Mouse (Mus musculus) left cerebral cortex, adult 9 months (tissue): ENCODE data around the gene Nxn.

Source experiments
- DNase-seq, 2 experiments: peaks; one replicate each; pipeline ENCODE4 v3.0.0; 2022; ENCODE audit warnings: low spot score in 2 of 2

Nxn gene

DNA sequence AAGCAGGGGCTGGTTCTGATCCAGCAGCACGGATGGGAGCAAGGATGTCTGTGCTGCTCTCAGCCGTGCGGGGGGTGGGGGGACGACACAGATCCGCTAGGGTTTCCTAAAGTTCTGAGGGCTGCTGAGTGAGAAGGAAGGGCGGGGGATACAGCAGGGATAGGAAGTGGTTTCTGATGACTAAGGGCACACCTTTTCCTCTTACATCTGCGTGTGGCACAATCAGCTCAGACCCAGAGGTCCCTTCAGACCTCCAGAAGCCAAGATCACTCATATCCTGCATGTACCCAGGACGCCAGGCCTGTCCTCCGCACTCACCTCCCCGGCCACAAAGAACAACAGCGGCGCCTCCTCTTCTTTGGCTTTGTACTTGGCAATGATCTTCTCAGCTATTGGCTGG is 137.7 kb downstream of the Nxn start:
- no peak for DNase-seq

DNA sequence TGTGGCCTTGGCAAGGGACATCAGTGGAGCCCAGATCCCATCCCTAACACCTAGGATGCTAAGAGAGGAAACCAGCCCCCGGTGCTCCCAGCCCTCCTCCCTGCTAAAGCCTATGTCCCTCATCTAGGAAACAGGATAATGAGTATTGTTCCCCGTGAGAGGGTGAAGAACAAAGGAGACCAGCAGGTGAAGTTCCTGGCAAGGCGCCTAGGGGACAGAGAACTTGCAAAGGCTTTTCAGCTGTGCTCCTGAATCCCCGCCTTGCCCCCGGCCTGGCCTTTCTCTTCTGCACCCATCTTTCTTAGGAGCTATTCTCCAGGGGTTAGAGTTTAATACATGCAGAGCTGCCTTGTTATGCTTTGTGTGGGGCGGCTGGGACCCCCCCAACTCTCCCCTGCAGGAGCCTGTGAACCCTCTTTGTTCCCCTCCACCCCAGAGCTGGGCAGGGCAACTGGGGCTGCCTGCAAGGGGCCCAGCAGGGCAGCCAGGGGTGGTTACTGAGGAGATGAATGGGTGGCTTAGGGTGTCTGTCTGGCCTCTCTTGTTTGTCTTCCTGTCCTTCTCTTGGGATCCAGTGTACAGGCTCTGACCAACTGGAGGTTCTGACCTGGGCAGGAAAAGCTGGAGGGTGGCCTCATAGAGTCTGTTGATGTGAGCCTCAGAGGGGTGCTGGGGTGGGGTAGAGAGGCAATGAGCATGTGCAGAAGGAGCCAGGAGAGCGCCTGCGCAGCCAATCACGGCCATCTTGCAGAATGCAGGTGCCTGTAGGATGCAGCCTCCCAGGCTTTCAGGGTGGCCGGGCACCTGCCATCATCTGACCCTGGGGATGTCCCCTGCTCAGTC is 138.5 kb downstream of the Nxn start:
- DNase-seq: no peak

DNA sequence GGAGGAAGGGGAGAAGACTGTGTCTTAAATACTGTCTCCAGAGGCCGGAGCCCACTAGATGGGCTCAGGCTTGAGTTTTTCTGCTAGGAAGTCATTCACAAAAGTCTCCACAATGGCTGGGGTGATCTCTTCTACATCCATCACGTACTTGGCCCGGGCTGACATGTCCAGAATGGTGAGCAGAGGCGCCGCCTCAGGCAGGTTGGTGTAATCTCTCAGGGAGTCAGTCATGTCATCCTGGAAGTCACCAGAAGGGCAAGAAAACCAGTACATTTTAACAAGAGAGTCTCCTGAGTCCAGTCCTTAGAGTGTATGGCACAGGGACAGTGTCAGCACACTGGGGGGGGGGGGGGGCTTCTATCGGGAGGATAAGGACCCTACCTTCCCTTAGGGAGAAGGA is 140.4 kb downstream of the Nxn start:
- no peak for DNase-seq

DNA sequence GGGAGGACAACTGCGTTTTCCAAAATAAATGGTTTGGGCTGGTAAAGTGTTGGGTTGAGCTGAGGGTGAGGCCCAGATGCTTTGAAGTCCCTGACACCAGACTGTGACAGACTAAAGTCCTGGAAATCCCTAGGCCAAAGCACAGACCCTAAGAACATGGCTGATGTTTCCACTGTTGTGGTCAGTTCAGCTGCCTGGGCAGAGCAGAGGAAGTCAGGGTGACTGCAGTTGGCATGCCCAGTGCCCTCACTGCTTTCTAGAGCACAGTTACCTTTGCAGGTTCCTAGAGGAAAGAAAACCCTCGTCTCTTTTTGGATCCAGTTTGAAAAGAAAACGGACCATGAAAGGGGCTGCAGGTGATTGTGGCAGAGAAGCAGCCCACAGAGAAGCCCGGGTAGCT is 141.6 kb downstream of the Nxn start:
- no peak for DNase-seq

DNA sequence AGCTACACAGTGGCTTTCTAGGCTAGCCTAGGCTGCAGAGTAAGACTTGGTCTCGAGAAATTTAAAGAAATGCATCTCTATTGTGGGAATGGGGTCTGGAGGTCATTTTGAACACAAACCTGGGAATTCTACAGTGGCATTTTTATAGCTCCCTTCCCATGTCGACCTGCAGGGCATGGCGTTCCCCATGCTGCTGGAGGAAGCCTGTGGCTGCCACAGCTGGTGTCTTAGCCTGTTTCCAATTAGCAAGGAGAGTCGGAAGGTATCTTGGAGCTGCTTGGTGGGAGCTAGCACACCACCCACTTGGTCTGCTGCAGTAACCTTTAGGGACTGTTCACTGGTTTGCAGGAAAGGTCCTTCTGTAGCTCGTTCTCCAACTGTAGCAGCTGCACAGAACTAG is 142.8 kb downstream of the Nxn start:
- no peak for DNase-seq

DNA sequence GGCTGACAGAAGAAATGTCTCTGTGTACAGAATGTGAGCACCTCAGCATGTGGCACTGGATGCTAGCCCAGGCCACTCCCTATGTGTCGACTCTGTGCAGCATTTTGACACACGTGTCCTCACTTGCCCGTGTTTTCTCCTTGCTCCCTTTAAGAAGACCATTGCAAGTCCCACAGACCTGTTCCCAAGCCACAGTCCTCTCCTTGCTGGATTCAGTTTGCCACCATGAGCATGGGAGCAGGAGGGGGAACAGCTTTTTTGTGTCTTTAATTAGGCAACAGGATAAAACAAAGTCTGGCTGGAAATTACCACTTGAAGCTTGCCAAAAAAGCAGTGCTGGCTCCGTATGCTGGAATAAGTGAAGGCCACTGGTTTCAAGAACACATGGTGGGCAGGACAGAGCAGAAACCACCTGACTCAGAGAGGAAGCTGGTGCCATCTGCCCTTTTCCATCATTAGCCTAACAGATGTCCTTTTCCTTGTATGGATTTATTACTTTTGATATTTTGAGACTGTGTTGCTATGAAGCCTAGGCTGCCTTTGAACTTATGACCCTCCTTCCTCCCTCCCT is 143.4 kb downstream of the Nxn start:
- peak; percentile 20 to 47 for DNase-seq

DNA sequence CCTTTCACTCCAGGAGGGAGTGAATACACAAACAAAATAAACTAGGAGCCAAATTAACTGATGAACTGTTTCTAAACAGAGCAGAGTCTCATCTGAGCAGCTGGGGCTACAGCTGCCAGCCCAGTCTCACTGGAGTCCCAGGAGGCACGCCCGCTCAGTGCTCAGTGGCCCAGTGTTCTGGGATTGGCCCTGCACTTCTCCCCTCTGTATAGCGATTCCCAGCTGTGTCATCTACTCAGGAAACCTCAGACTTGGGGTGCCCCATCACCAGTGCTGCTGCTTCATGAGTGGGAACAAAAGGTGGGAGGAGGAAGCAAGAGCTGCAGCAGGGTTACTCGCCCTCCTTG is 145.0 kb downstream of the Nxn start:
- no peak for DNase-seq

DNA sequence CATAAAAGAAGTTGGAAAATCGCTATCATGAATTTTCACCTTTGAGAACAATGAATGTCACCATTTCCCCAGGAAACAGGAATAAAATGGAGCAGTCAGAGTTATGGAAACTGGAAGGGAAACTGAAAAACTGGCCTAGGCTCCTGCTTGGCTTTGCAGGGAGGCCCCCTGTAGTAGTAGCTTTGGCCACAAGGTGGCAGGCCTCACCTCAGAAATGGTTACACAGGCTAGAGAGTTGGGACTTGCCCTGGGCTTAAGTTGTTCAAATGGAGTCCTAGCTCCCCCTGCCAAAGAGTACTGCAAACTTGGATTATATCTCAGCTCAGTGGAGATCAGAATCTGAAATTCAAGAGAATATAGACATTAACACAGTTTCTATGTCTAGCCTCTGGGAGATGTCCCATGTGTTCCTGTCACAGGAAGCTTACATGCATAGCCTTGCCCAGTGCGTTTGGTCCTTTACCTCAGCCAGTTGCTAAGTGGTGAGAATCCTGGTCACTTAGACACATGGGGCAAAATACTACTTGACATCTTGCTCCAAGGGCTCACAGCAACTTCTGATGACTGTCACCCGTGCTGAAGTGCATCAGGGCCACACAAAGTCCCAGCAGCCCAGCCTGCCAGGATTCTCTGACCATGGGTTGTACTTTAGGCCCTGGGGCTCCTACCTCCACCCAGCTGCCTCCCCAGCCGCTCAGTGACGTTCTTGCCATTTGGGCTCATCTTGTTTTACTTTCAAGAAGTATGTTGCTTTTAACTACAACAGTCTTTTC is 145.6 kb downstream of the Nxn start:
- DNase-seq: peak in 1 of 2 experiments; percentile 88

DNA sequence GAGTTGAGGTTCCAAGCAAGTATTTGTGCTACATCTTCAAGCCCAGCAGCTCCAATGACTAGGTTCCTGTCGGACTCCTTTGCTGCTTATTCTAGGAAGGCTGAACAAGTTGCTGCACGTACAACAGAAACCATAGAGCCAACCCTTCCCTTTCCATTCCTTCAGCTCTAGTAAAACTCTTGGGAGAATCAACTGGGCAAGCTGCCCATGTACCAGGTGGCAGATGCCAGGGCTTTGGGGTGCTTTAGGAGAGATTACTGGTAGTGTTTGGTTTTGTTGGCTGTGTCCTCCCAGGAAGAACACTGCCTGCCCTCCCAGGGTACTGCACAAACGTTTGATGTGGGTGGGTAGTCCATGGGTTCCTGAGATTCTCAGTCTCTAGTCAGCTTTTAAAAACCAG is 146.9 kb downstream of the Nxn start:
- DNase-seq: no peak

DNA sequence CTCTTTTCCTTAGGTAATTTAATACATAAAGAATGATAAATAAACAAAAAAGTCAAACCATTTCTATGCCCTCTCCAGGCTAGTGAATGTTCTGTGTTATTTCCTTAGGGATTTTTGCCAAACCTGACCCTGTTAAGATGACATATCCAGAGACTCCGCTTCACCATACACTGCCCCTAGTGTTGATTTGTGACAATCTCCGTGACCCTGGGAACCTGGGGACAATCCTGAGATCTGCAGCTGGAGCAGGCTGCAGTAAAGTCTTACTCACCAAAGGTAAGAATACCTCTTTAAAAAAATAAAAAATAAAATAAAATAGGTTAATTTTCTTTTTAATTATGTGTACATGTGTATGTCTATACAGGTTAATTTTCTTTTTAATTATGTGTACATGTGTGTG is 151.7 kb downstream of the Nxn start:
- DNase-seq: no peak

DNA sequence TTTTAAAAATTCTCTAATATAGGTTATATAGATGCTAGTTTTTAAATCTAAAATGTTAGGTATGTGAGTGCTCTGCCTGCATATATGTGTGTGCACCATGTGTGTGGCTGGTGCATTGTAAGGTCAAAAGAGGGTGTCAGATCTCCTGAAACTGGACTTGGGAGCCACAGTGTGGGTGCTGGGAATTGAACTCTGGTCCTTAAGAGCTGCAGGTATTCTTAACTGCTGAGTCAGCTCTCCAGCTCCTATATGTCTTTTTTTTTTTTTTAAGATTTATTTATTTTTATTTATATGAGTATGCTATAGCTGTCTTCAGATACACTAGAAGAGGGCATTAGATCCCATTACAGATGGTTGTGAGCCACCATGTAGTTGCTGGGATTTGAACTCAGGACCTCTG is 152.5 kb downstream of the Nxn start:
- no peak for DNase-seq

DNA sequence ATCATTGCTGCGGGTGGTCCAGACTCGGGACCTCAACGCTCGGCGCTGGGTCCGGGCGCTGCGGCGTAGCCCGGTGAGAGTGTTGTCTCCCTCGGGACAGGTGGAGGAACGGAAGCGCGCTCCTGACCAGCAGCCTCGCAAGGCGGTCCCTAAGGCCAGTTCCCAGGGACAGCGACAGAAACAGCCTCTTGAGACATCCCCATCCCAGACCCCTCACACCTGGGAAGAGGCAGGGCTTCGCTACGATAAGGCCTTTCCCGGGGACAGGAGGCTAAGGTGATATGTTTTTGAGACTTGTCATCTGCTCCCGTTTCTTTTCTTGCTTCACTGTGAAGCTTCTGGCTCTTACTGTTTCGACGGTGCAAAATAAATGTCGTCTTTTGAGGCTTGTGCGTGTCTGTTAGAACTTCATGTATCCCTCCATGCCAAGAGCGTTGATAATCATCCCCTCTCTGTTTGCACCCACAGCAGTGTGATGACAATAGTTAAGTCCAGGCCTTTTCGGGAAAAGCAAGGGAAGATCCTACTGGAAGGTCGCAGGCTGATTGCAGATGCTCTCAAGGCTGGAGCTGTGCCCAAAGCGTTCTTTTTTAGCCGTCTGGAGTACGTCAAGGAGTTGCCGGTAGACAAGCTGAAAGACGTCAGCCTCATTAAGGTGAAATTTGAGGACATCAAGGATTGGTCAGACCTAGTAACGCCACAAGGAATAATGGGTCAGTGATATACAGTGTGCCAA is 155.0 kb downstream of the Nxn start:
- no peak for DNase-seq

DNA sequence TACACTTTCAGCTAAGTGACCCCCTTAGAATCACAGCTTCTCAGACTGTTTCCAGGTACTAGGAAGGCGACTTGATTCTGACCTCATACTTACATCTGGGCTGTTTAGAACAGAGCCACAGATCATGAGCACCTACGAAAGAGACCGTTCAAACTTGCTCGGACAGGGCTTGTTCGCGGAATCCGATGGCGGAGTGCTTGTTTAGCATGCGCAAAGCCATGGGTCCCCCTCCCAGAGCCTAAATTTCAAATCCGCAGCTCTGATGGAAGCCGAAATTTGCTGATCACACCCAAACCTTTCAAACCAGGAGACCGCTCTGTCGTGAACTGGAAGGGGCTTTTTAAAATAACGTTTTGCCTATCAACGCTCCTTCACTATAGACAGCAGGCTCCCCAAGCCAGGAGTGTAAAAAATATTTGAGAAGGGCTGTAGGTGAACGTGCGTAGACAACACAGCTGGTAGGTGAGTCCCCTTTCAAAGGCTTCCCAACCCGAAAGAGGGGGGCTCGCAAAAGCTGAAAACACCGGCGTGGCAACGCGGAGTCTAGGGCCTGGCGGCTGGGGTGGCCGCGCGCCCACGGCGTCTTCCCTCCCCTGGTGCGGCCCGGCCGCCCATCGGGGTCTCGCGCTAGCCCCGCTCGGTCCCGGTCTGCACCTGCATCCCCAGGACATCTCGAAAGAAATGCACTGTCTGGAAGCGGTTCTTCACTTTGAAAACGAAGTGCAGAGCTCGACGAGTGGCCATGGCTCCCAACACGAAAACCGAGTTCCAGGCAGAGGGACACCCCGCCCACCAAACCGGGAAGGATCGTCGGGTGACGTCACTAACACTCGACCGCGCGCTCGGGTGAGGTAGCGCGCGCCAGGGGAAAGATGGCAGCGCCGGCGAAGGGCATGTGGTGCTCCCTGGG is 155.8 kb downstream of the Nxn start, which contains the start of the genes Mrm3 and Glod4:
Mrm3 (plus strand) TSS at position 815 of the 910 bp plus-strand sequence.
Glod4 (minus strand) TSS at position 825 of the 910 bp plus-strand sequence.
- DNase-seq: peak; percentile 61 to 92

DNA sequence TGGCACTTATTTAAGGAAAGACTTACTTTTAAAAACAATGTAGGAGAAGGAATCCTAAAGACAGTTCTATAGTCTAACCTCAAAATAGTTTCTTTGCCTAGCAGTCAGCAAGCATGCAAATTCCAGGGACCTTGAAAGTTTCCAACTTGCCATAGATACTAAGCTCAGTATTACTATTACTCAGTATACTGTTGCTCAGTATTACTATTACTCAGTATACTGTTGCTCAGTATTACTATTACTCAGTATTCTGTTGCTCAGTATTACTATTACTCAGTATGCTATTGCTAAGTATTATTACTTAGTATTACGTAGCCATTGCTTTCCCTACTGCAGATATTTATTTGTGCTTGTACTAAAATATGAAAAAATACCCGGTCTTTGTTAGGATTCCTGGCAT is 159.2 kb downstream of the Nxn start:
- DNase-seq: no peak

DNA sequence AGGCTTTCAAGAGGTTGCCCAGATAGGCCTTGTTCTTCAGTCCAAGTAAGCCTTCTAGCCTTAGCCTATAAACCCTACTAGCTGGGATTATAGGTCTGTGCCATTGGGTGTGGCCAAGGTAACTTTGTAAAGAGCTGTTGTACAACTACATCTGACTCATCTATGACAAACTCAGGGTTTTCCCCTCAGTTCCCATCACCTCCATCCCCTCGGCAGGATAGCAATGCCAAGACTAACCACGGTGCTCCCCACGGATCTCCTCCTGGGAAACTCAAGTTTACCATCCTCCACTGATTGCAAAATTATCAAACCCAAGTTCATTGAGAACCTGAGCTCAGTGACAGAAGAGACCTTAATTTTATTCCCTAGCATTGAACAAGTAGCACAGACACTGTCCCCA is 162.8 kb downstream of the Nxn start:
- DNase-seq: no peak

DNA sequence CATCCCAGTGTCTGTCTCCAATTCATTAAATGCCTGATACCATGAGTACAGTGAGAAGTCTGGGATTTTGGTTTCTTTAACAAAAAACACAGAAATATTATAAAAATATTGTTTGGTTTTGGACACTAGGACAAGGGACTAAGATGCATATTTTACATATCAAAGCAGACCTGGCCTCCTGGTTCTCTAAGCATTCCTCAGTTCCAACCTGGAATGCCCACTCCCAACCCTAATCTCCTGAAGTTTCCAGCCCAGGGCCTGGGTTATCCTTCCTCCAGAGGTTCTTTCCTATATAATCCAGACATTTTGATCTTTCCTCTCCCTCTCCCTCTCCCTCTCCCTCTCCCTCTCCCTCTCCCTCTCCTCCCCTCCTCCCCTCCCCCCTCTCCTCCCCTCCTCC is 173.9 kb downstream of the Nxn start:
- no peak for DNase-seq

DNA sequence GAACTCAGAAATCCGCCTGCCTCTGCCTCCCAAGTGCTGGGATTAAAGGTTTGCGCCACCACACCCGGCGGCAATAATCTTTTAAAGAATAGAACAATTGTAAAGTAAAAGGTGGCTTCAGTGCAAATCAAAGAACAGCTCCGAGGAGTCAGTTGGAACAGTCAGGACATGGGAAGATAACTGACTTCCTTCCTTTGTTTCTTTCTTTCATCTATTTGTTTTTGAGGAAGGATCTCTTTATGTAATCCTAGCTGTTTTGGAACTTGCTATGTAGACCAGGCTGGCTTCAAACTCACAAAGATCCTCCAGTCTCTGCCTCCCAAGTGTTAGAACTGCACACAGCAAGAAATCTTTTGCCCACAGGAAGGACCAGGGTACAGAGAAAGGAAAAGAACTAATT is 174.3 kb downstream of the Nxn start:
- no peak for DNase-seq

DNA sequence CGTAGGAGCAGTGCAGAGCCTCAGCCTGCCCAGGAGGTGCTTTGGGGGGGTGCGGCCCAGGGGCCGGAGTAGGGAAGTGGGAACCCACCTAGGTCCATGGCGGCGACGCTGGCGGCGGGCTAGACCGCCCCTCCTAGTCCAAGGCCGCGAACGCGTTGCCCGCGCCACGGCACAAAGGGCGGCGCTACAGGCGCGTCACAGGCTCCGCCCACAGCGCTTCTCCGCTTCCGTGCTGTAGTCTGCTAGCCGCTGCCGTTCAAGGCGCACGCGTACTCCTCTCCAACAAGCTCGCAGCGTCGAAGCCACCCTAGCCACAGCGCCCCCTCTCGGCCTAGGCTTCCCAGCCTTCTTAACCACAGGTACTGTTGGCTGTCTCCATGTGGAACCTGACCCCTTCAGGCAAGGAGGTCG is 181.5 kb downstream of the Nxn start, which contains the start of the genes Dbil5 and Gemin4:
Dbil5 (plus strand) TSS at position 219 of the 411 bp plus-strand sequence.
Gemin4 (minus strand) TSS at position 275 of the 411 bp plus-strand sequence.
- peak; percentile 90 to 97 for DNase-seq

DNA sequence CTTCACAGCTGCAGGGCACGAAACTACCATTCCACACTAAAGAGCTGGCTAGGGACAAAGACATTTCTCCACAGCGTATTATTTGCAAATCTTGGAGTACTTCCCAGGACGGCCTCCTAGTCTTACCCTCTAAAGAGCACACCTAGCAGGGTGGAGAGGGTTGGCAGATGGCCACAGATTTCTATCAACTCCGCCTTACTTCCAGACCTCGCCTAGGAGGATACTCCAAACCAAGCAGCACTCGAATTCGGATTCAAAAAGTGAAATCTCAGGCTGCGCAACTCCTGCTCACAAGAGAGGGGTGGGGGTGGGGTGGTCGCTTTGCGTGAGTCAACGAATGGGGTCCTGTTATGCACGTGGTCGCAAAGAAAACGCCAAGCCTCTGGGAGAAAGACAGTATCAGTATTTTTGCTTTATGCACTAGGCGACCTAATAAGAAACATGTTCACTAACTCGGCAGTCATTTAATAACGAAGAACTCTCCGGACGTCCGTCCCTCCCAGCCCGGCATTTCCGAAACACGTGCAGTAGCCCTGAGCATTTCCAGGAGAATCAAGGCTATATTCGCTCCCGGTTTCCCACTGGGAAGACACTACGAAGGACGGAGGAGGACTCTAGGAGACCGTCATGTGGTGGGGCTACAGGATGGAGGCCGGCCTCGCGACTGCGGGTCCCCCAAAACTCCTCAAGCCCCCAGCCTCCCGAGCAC is 182.1 kb downstream of the Nxn start:
- no peak for DNase-seq

DNA sequence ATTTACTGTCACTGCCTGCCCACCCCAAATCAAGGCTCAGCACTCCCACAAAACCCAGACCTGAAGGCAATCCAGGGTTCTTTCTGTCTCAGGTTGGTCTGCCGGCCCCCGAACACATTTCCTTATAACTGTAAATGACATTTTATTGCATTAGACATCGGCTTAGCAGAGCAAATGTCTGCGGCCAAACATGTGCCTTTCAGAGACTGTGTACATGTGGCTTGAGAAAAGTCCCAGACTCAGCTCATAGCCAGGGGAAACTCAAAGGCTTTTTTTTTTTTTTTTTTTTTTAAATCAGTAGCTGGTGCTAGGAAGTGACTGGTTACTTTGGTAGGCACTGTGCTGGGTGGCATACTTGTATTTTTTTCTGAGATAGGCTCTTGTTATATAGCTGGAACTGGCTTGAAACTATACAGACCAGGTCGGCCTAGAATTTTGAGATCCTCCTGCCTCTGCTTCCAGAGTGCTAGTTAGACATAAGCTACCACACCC is 182.8 kb downstream of the Nxn start:
- DNase-seq: no peak
